Mouse (Mus musculus) testis, postnatal 10 days (tissue): ENCODE data around the gene Orai2.
"Not testable (repeated sequence)": the region's sequence is repeated elsewhere in the genome, so short reads cannot be mapped to it uniquely, and the experiment has no call there.

Experiments used
- DNase-seq: peaks from one replicate; pipeline ENCODE4 v3.0.0; 2021; ENCODE audit warnings: low spot score

Gene Orai2

GRCm38 (mm10) chr5:136173606-136174463 is 3.3 kb upstream of the Orai2 start:
- DNase-seq = peak; percentile 65

- DNase-seq = no peak
Observed at GRCm38 (mm10) chr5:136172939-136173338, 2.4 kb upstream of the Orai2 start.

- no peak for DNase-seq
Observed at GRCm38 (mm10) chr5:136171363-136172341, 1.1 kb upstream of the Orai2 start.

- DNase-seq = no peak
Observed at GRCm38 (mm10) chr5:136169626-136170511, 644 bp downstream of the Orai2 start.

- DNase-seq = no peak
Observed at GRCm38 (mm10) chr5:136168071-136168470, 2.4 kb downstream of the Orai2 start.

GRCm38 (mm10) chr5:136167296-136167695 is 3.2 kb downstream of the Orai2 start:
- DNase-seq = no peak

GRCm38 (mm10) chr5:136165246-136165645 is 5.3 kb downstream of the Orai2 start:
- no peak for DNase-seq

- no peak for DNase-seq
Observed at GRCm38 (mm10) chr5:136163807-136164474, 6.6 kb downstream of the Orai2 start.

GRCm38 (mm10) chr5:136160084-136160483 is 10.4 kb downstream of the Orai2 start:
- DNase-seq = peak; percentile 70

GRCm38 (mm10) chr5:136155399-136155798 is 15.1 kb downstream of the Orai2 start:
- DNase-seq = no peak

- no peak for DNase-seq
Observed at GRCm38 (mm10) chr5:136152365-136152764, 18.1 kb downstream of the Orai2 start.

- not testable (repeated sequence) for DNase-seq
Observed at GRCm38 (mm10) chr5:136149134-136149576, 21.4 kb downstream of the Orai2 start.

GRCm38 (mm10) chr5:136147704-136148103 is 22.8 kb downstream of the Orai2 start:
- DNase-seq = no peak

- DNase-seq = no peak
Observed at GRCm38 (mm10) chr5:136146936-136147335, 23.6 kb downstream of the Orai2 start.

- DNase-seq = peak; percentile 62
Observed at GRCm38 (mm10) chr5:136144606-136145430, 25.7 kb downstream of the Orai2 start.

GRCm38 (mm10) chr5:136143161-136143755 is 27.3 kb downstream of the Orai2 start:
- peak; percentile 69 for DNase-seq

- DNase-seq = no peak
Observed at GRCm38 (mm10) chr5:136142746-136143145, 27.8 kb downstream of the Orai2 start.

- no peak for DNase-seq
Observed at GRCm38 (mm10) chr5:136140057-136140482, 30.4 kb downstream of the Orai2 start.

GRCm38 (mm10) chr5:136139393-136139792 is 31.1 kb downstream of the Orai2 start:
- no peak for DNase-seq
